Mouse (Mus musculus) stomach, embryonic 14.5 days (tissue): Measurements from ENCODE around the gene Olfr494. TPM values are rescaled to one million over a fixed set of nuclear protein-coding genes. Genes with fewer than 3 reads are reported as not detected.

Source experiments
- ATAC-seq: fragments of 200-750 bp; cut with Nextera tagmentation; 2 replicates; pipeline ENCODE4 v1.8.0; 2017; ENCODE audit warnings: low read depth, moderate TSS enrichment; ENCODE audit not compliant: insufficient number of reproducible peaks, insufficient read depth, low FRiP score
- H3K27ac ChIP-seq: fragments of 300-500 bp; sonication (generic); 2 replicates; pipeline ENCODE4 v1.5.1; 2014; ENCODE audit warnings: mild to moderate bottlenecking, low read length, moderate library complexity, mixed read lengths
- H3K27me3 ChIP-seq: fragments of 300-500 bp; sonication (generic); 2 replicates; pipeline ENCODE4 v1.6.1; 2014; ENCODE audit warnings: low read length, control low read depth, mixed read lengths; ENCODE audit not compliant: control insufficient read depth, insufficient read depth
- H3K36me3 ChIP-seq: fragments of 300-500 bp; sonication (generic); 2 replicates; pipeline ENCODE4 v1.6.1; 2014; ENCODE audit warnings: mild to moderate bottlenecking, control low read depth, low read length, moderate library complexity, mixed read lengths; ENCODE audit not compliant: control insufficient read depth, insufficient read depth
- H3K4me1 ChIP-seq: fragments of 300-500 bp; sonication (generic); 2 replicates; pipeline ENCODE4 v1.6.1; 2014; ENCODE audit warnings: low read length, control low read depth, mixed read lengths; ENCODE audit not compliant: control insufficient read depth, insufficient read depth
- H3K4me2 ChIP-seq: fragments of 300-500 bp; sonication (generic); replicated peaks from 2 replicates; pipeline ENCODE4 v1.6.1; 2014; ENCODE audit warnings: low read depth, low read length, control low read depth
- H3K4me3 ChIP-seq: fragments of 300-500 bp; sonication (generic); 2 replicates; pipeline ENCODE4 v1.5.1; 2014; ENCODE audit warnings: low read depth, low read length, control low read depth
- H3K9ac ChIP-seq: fragments of 300-500 bp; sonication (generic); replicated peaks from 2 replicates; pipeline ENCODE4 v1.6.1; 2014; ENCODE audit warnings: low read depth, mild to moderate bottlenecking, control low read depth, low read length, moderate library complexity, mixed read lengths
- H3K9me3 ChIP-seq: fragments of 300-500 bp; sonication (generic); 2 replicates; pipeline ENCODE4 v1.6.1; 2016; ENCODE audit warnings: low read depth, low read length, control low read depth; ENCODE audit not compliant: control insufficient read depth
- WGBS: fragments of 180-500 bp; shearing (Covaris S2); extraction: QIAGEN DNeasy Blood & Tissue Kit; methylation state at CpG from one replicate; pipeline ENCODE4 v1.1.7; 2014; 5-methylcytosine and 5-hydroxymethylcytosine counted together
- polyA plus RNA-seq: library from polyadenylated mRNA; unstranded; fragments of >200 nt; fragmentation: Nextera tagmentation; extraction: Ambion mirVana; gene quantifications from 2 replicates; pipeline ENCODE4 v1.2.1, GENCODE M21; 2014

The Olfr494 gene
- polyA plus RNA-seq: not detected in 2 replicates

- no peaks in the 10 kb centered on the region for H3K27me3 ChIP-seq
- WGBS: 83% methylated on average over 3 of the region's 3 CpGs
- no peaks in the 10 kb centered on the region for H3K36me3 ChIP-seq
- no peak within 1 kb of the TSS for H3K9ac ChIP-seq
- no peaks in the 10 kb centered on the region for H3K4me1 ChIP-seq
- H3K27ac ChIP-seq: no peak within 1 kb of the TSS
- no peak within 1 kb of the TSS for H3K4me3 ChIP-seq
- H3K9me3 ChIP-seq: no peaks in the 10 kb centered on the region
- H3K4me2 ChIP-seq: no peak within 1 kb of the TSS
- no peak for ATAC-seq
These were observed at the start of gene Olfr494 for GRCm38 (mm10) chr7:108365035-108365434. TSS of gene Olfr494 (plus strand) at chr7:108365335.

DNA sequence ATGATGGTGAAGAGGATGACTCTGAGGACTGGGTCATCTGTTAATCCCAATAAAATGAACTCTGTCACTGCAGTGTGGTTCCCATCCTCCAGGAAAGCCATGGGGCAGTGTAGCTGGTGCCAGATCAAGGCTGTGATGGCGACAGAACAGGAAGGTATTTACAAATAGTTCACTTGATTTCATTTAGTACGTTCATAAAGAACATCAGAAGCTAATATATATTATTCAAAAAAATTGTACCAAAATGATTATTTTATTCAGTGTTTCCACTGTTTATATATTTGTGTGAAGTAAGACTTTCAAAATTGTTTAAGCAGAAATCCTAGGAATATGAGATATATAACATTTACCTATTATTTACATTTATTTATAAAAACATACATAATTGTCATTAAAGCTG is 41.6 kb upstream of the Olfr494 start, which contains the start of gene Olfr492:
Gene Olfr492, minus strand, starts transcription at position 101 of the 400 bp plus-strand sequence.
- no peak within 1 kb of the TSS for H3K9ac ChIP-seq
- no peak within 1 kb of the TSS for H3K4me3 ChIP-seq
- ATAC-seq: no peak
- H3K27me3 ChIP-seq: no peaks in the 10 kb centered on the region
- H3K4me2 ChIP-seq: no peak within 1 kb of the TSS
- H3K9me3 ChIP-seq: no peaks in the 10 kb centered on the region
- H3K4me1 ChIP-seq: no peaks in the 10 kb centered on the region
- WGBS: 79% methylated on average over 2 of the region's 2 CpGs
- H3K27ac ChIP-seq: no peak within 1 kb of the TSS
- H3K36me3 ChIP-seq: no peaks in the 10 kb centered on the region

DNA sequence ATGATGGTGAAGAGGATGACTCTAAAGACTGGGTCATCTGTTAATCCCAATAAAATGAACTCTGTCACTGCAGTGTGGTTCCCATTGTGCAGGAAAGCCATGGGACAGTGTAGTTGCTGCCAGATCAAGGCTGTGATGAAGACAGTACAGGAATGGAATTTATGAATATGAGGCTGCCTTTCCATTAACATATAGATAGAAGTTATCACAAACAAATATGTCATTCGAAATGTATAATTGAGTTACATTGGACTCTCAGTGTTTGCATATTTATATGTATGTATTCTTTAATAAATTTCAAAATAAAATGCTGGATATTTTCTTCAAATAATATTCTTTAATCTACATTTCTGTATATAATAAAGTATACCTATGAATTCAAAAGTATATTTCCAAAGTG is 18.3 kb upstream of the Olfr494 start, which contains the start of gene Olfr493:
Gene Olfr493, minus strand, starts transcription at position 101 of the 400 bp plus-strand sequence.
- Histone ChIP-seq H3K27ac (no peak within 1 kb of the TSS), H3K4me2 (no peak within 1 kb of the TSS), H3K9ac (no peak within 1 kb of the TSS), H3K27me3 (no peaks in the 10 kb centered on the region), H3K9me3 (no peaks in the 10 kb centered on the region), H3K4me3 (no peak within 1 kb of the TSS), H3K4me1 (no peaks in the 10 kb centered on the region), H3K36me3 (no peaks in the 10 kb centered on the region)
- WGBS: 71% methylated on average over 1 of the region's 1 CpGs
- ATAC-seq: no peak

DNA sequence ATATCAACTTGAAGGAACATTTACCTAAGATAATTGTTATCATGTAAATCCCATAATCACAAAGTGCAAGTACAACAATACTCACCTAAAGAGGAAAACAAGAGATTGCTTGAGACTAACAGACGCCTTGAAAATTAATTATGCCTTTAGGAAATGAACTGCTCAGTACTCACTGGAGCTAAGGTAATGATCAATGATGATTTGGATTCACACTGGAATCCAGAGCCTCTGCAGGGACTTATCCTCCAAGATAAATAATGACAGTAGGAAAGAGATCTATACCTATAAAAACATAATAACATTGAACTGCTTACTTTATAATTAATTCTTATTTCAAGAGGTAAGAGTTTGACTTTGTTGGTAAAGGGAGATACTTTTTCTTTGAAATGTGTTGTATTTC is 27.7 kb downstream of the Olfr494 start, which contains the start of gene Olfr495:
Gene Olfr495, plus strand, starts transcription at position 301 of the 400 bp plus-strand sequence.
- Histone ChIP-seq H3K9ac (no peak within 1 kb of the TSS), H3K27ac (no peak within 1 kb of the TSS), H3K4me1 (no peaks in the 10 kb centered on the region), H3K4me3 (no peak within 1 kb of the TSS), H3K9me3 (no peaks in the 10 kb centered on the region), H3K36me3 (no peaks in the 10 kb centered on the region), H3K4me2 (no peak within 1 kb of the TSS), H3K27me3 (no peaks in the 10 kb centered on the region)
- no peak for ATAC-seq
- WGBS: 68% methylated on average over 1 of the region's 1 CpGs

Other genes starting within 250 kb of the Olfr494 start
- gene Olfr484, start 237.9 kb upstream of the Olfr494 start, polyA plus RNA-seq: not detected in 2 replicates
- not detected in 2 replicates for gene Olfr485, start 205.5 kb upstream of the Olfr494 start, polyA plus RNA-seq
- not detected in 2 replicates for gene Olfr486, start 192.6 kb upstream of the Olfr494 start, polyA plus RNA-seq
- not detected in 2 replicates for gene Olfr487, start 150.7 kb upstream of the Olfr494 start, polyA plus RNA-seq
- not detected in 2 replicates for gene Olfr488, start 107.0 kb upstream of the Olfr494 start, polyA plus RNA-seq
- not detected in 2 replicates for gene Olfr490, start 76.4 kb upstream of the Olfr494 start, polyA plus RNA-seq
- gene Olfr491, start 51.9 kb upstream of the Olfr494 start, polyA plus RNA-seq: not detected in 2 replicates
- not detected in 2 replicates for gene Olfr492, start 41.7 kb upstream of the Olfr494 start, polyA plus RNA-seq
- gene Olfr493, start 18.4 kb upstream of the Olfr494 start, polyA plus RNA-seq: not detected in 2 replicates
- not detected in 2 replicates for gene Olfr495, start 27.8 kb downstream of the Olfr494 start, polyA plus RNA-seq
- gene Olfr497, start 55.1 kb downstream of the Olfr494 start, polyA plus RNA-seq: not detected in 2 replicates
- gene Olfr498, start 100.0 kb downstream of the Olfr494 start, polyA plus RNA-seq: not detected in 2 replicates
- not detected in 2 replicates for gene Olfr502, start 159.7 kb downstream of the Olfr494 start, polyA plus RNA-seq
- not detected in 2 replicates for gene Olfr503, start 179.2 kb downstream of the Olfr494 start, polyA plus RNA-seq
- not detected in 2 replicates for gene Olfr504, start 200.5 kb downstream of the Olfr494 start, polyA plus RNA-seq
- gene Olfr506, start 245.5 kb downstream of the Olfr494 start, polyA plus RNA-seq: 0.07 TPM in 1 of 2 replicates, not detected in the other